Mouse (Mus musculus) layer of hippocampus, adult 2 months (tissue): ENCODE results near the gene Celsr1. TPM values are rescaled to one million over a fixed set of nuclear protein-coding genes. Genes with fewer than 3 reads are reported as not detected.
A peak's percentile ranks its signal among the peaks of the same experiment; 100 is the strongest.

ENCODE experiments used
- DNase-seq, 2 experiments: peaks; one replicate each; pipeline ENCODE4 v3.0.0; 2022; ENCODE audit warnings: low spot score in 2 of 2
- H3K27ac ChIP-seq: fragments of 200-600 bp; 2 replicates; pipeline ENCODE4 v1.8.1; 2022
- H3K4me3 ChIP-seq: fragments of 200-600 bp; 2 replicates; pipeline ENCODE4 v1.8.1; 2022; ENCODE audit warnings: mild to moderate bottlenecking
- CTCF ChIP-seq: fragments of 200-600 bp; conservative IDR thresholded peaks from 2 replicates; pipeline ENCODE4 v1.8.1; 2022; ENCODE audit warnings: antibody characterized with exemption, mild to moderate bottlenecking, moderate library complexity
- total RNA-seq, 2 experiments: library from RNA; stranded (reverse); gene quantifications; 2 replicates each; pipeline ENCODE4 v1.2.3; 2021

The Celsr1 gene
- total RNA-seq, 2 experiments from 2014 or later, result 5.5 to 5.8 TPM

DNA sequence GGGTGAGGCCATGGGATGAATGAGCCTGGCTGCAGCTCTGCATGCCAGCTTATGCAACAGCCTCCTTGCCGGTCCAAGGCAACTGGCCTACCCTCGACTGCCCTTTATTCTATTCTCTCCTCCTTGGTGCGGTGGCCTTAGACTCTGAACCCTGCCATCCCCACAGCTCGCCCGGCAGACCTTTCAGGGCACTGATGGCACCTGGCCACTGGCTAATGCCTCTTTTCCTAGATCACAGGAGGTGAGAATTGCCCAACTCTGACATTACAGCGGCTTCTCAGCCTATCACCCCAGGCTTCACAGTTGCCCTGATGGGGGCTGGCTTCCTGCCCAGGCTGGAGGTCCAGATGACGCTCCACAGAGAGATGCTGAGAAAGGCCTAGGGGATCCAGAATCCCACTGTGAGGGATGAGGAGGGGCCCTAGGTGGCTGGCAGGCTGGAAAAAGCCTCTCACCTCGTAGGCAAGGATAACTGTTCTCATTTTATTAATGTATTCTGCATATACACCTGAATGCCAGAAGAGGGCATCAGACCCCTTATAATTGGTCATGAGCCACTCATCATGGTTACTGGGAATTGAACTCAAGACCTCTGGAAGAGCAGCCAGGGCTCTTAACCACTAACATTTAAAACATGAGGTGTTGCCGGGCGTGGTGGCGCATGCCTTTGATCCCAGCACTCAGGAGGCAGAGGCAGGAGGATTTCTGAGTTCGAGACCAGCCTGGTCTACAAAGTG, 181.8 kb downstream of the Celsr1 start:
- peak; percentile 67 for TF ChIP-seq CTCF
- Histone ChIP-seq H3K27ac (no peak overlapping the region), H3K4me3 (no peak overlapping the region)
- no peak for DNase-seq

Other genes starting within 250 kb of the Celsr1 start
- gene Cdpf1, start 222.1 kb downstream of the Celsr1 start, total RNA-seq, result 10 to 100 TPM; 18.6 to 22.3 TPM
- gene Pkdrej, start 212.0 kb downstream of the Celsr1 start, total RNA-seq, result under 1 TPM; 0.74 to 0.81 TPM
- gene Ttc38, start 201.5 kb downstream of the Celsr1 start, total RNA-seq, result 1 to 10 TPM; 5.7 to 6.5 TPM
- under 1 TPM; 0.42 to 0.54 TPM for gene Gtse1, start 174.0 kb downstream of the Celsr1 start, total RNA-seq
- gene Trmu, start 154.5 kb downstream of the Celsr1 start, total RNA-seq, result 10 to 100 TPM; 36.9 to 41.5 TPM
- 10 to 100 TPM; 24.8 to 28.7 TPM for gene Gramd4, start 23.9 kb upstream of the Celsr1 start, total RNA-seq
- gene Cerk, start 152.4 kb upstream of the Celsr1 start, total RNA-seq, result 10 to 100 TPM; 41.6 to 43.0 TPM
- gene Tbc1d22a, start 180.7 kb upstream of the Celsr1 start, total RNA-seq, result 10 to 100 TPM; 33.2 to 34.7 TPM